Mouse (Mus musculus) heart, embryonic 13.5 days (tissue): Measurements from ENCODE around the gene Megf8. TPM values are rescaled to one million over a fixed set of nuclear protein-coding genes. Genes with fewer than 3 reads are reported as not detected.

Source experiments
- ATAC-seq: fragments of 200-750 bp; cut with Nextera tagmentation; 2 replicates; pipeline ENCODE4 v1.8.0; 2017; ENCODE audit warnings: moderate TSS enrichment; ENCODE audit not compliant: insufficient number of reproducible peaks, low FRiP score, low TSS enrichment; ENCODE audit errors: extremely low read depth
- H3K27ac ChIP-seq: fragments of 300-500 bp; sonication (generic); replicated peaks from 2 replicates; pipeline ENCODE4 v1.5.1; 2015; ENCODE audit warnings: moderate library complexity, mild to moderate bottlenecking, inconsistent platforms
- H3K27me3 ChIP-seq: fragments of 300-500 bp; sonication (generic); replicated peaks from 2 replicates; pipeline ENCODE4 v1.6.1; 2015; ENCODE audit warnings: mild to moderate bottlenecking, inconsistent platforms
- H3K36me3 ChIP-seq: fragments of 300-500 bp; sonication (generic); 2 replicates; pipeline ENCODE4 v1.6.1; 2015; ENCODE audit warnings: mild to moderate bottlenecking, inconsistent platforms
- H3K4me1 ChIP-seq: fragments of 300-500 bp; sonication (generic); 2 replicates; pipeline ENCODE4 v1.6.1; 2015; ENCODE audit warnings: inconsistent platforms
- H3K4me2 ChIP-seq: fragments of 300-500 bp; sonication (generic); 2 replicates; pipeline ENCODE4 v1.6.1; 2015; ENCODE audit warnings: inconsistent platforms, mild to moderate bottlenecking, moderate library complexity
- H3K4me3 ChIP-seq: fragments of 300-500 bp; sonication (generic); 2 replicates; pipeline ENCODE4 v1.5.1; 2015; ENCODE audit warnings: moderate library complexity, mild to moderate bottlenecking, inconsistent platforms
- H3K9ac ChIP-seq: fragments of 300-500 bp; sonication (generic); 2 replicates; pipeline ENCODE4 v1.6.1; 2015; ENCODE audit warnings: inconsistent platforms, mild to moderate bottlenecking, moderate library complexity
- H3K9me3 ChIP-seq: fragments of 300-500 bp; sonication (generic); 2 replicates; pipeline ENCODE4 v1.6.1; 2016; ENCODE audit warnings: inconsistent platforms
- WGBS: fragments of 180-500 bp; shearing (Covaris S2); methylation state at CpG from one replicate; pipeline ENCODE4 v1.1.7; 2015; ENCODE audit warnings: mixed read lengths; 5-methylcytosine and 5-hydroxymethylcytosine counted together
- polyA plus RNA-seq: library from polyadenylated mRNA; unstranded; fragments of >200 nt; fragmentation: Nextera tagmentation; extraction: Ambion mirVana; gene quantifications from 2 replicates; pipeline ENCODE4 v1.2.1, GENCODE M21; 2015

Megf8 gene
- polyA plus RNA-seq, 1 experiment from 2014 or later, result 7.5 TPM

- H3K27ac ChIP-seq, result no peak overlapping the region
- H3K4me1 ChIP-seq, result peaks cover 13% of the 10 kb centered on the region
- WGBS, result 89% methylated on average over 17 of the region's 17 CpGs
- peaks cover 55% of the 10 kb centered on the region for H3K36me3 ChIP-seq
- no peak for ATAC-seq
- H3K27me3 ChIP-seq, result peaks cover 39% of the 10 kb centered on the region
- H3K4me2 ChIP-seq, result no peak overlapping the region
- no peak overlapping the region for H3K9ac ChIP-seq
- H3K4me3 ChIP-seq, result no peak overlapping the region
- H3K9me3 ChIP-seq, result no peaks in the 10 kb centered on the region
Measured at GRCm38 (mm10) chr7:25363632-25364031, 46.7 kb downstream of the Megf8 start.

GRCm38 (mm10) chr7:25365937-25366625 is 49.1 kb downstream of the Megf8 start:
- H3K4me2 ChIP-seq, result no peak overlapping the region
- peaks cover 31% of the 10 kb centered on the region for H3K36me3 ChIP-seq
- no peak overlapping the region for H3K4me3 ChIP-seq
- ATAC-seq, result no peak
- H3K9me3 ChIP-seq, result no peaks in the 10 kb centered on the region
- 48% methylated on average over 13 of the region's 13 CpGs for WGBS
- peaks cover 63% of the 10 kb centered on the region for H3K27me3 ChIP-seq
- H3K27ac ChIP-seq, result no peak overlapping the region
- peaks cover 9% of the 10 kb centered on the region; the same call in 1 of the 2 replicates for H3K4me1 ChIP-seq
- H3K9ac ChIP-seq, result no peak overlapping the region

GRCm38 (mm10) chr7:25367632-25368293 is 50.8 kb downstream of the Megf8 start:
- H3K4me2 ChIP-seq, result peak overlapping the region; percentile 49
- H3K27ac ChIP-seq, result no peak overlapping the region
- peak overlapping the region; percentile 24 for H3K4me3 ChIP-seq
- WGBS, result 3% methylated on average over 33 of the region's 33 CpGs
- peaks cover 9% of the 10 kb centered on the region; the same call in 1 of the 2 replicates for H3K4me1 ChIP-seq
- H3K36me3 ChIP-seq, result peaks cover 20% of the 10 kb centered on the region
- no peak for ATAC-seq
- H3K9ac ChIP-seq, result peak overlapping the region; percentile 33
- no peaks in the 10 kb centered on the region for H3K9me3 ChIP-seq
- H3K27me3 ChIP-seq, result peaks cover 63% of the 10 kb centered on the region

GRCm38 (mm10) chr7:25368333-25368732 is 51.4 kb downstream of the Megf8 start:
- peaks cover 14% of the 10 kb centered on the region for H3K36me3 ChIP-seq
- H3K4me1 ChIP-seq, result peaks cover 9% of the 10 kb centered on the region; the same call in 1 of the 2 replicates
- 21% methylated on average over 12 of the region's 12 CpGs for WGBS
- H3K4me3 ChIP-seq, result no peak overlapping the region
- H3K9ac ChIP-seq, result no peak overlapping the region
- H3K27me3 ChIP-seq, result peaks cover 63% of the 10 kb centered on the region
- H3K9me3 ChIP-seq, result no peaks in the 10 kb centered on the region
- 0 out of 2 replicates have a peak overlapping the region, but pooled peaks have one; percentile 49 for H3K4me2 ChIP-seq
- H3K27ac ChIP-seq, result no peak overlapping the region
- no peak for ATAC-seq

- Histone ChIP-seq H3K9ac (no peak within 1 kb of the TSS), H3K4me1 (peaks cover 9% of the 10 kb centered on the region; the same call in 1 of the 2 replicates), H3K27me3 (peaks cover 63% of the 10 kb centered on the region), H3K36me3 (peaks cover 5% of the 10 kb centered on the region), H3K4me3 (no peak within 1 kb of the TSS), H3K4me2 (no peak within 1 kb of the TSS), H3K9me3 (no peaks in the 10 kb centered on the region), H3K27ac (no peak within 1 kb of the TSS)
- WGBS, result 43% methylated on average over 12 of the region's 12 CpGs
- ATAC-seq, result no peak
Measured at GRCm38 (mm10) chr7:25369058-25369749, 52.2 kb downstream of the Megf8 start, which contains the start of gene Cnfn. Cnfn (minus strand) TSS chr7:25369724.

GRCm38 (mm10) chr7:25372441-25372840 is 55.5 kb downstream of the Megf8 start:
- peaks cover 35% of the 10 kb centered on the region for H3K27me3 ChIP-seq
- peaks cover 18% of the 10 kb centered on the region for H3K4me1 ChIP-seq
- whole genome bisulfite sequencing, result 82% methylated on average over 5 of the region's 5 CpGs
- no peak overlapping the region for H3K9ac ChIP-seq
- no peak overlapping the region for H3K27ac ChIP-seq
- H3K9me3 ChIP-seq, result no peaks in the 10 kb centered on the region
- no peak overlapping the region for H3K4me2 ChIP-seq
- no peaks in the 10 kb centered on the region for H3K36me3 ChIP-seq
- ATAC-seq, result no peak
- H3K4me3 ChIP-seq, result no peak overlapping the region

GRCm38 (mm10) chr7:25376556-25376955 is 59.6 kb downstream of the Megf8 start:
- no peaks in the 10 kb centered on the region for H3K9me3 ChIP-seq
- H3K27ac ChIP-seq, result peak overlapping the region; percentile 16; the same call in 1 of the 2 replicates
- ATAC-seq, result peak; percentile 53; the same call in 1 of the 2 replicates
- H3K36me3 ChIP-seq, result peaks cover 4% of the 10 kb centered on the region; the same call in 1 of the 2 replicates
- H3K27me3 ChIP-seq, result no peaks in the 10 kb centered on the region; the same call in 1 of the 2 replicates
- peak overlapping the region; percentile 68 for H3K4me2 ChIP-seq
- 2% methylated on average over 17 of the region's 17 CpGs for WGBS
- H3K4me3 ChIP-seq, result peak overlapping the region; percentile 49
- peaks cover 30% of the 10 kb centered on the region for H3K4me1 ChIP-seq
- peak overlapping the region; percentile 68 for H3K9ac ChIP-seq

GRCm38 (mm10) chr7:25377100-25377700 is 60.2 kb downstream of the Megf8 start:
- Histone ChIP-seq H3K4me3 (peak overlapping the region; percentile 49), H3K36me3 (peaks cover 10% of the 10 kb centered on the region), H3K9me3 (no peaks in the 10 kb centered on the region), H3K9ac (peak overlapping the region; percentile 68), H3K4me2 (peak overlapping the region; percentile 68), H3K4me1 (peaks cover 30% of the 10 kb centered on the region), H3K27ac (no peak overlapping the region), H3K27me3 (no peaks in the 10 kb centered on the region)
- no peak for ATAC-seq
- WGBS, result 30% methylated on average over 8 of the region's 8 CpGs

- Histone ChIP-seq H3K27ac (no peak overlapping the region), H3K9me3 (no peaks in the 10 kb centered on the region), H3K9ac (no peak overlapping the region), H3K4me3 (no peak overlapping the region), H3K4me1 (peaks cover 30% of the 10 kb centered on the region), H3K4me2 (no peak overlapping the region), H3K27me3 (no peaks in the 10 kb centered on the region), H3K36me3 (peaks cover 23% of the 10 kb centered on the region)
- no peak for ATAC-seq
- 79% methylated on average over 13 of the region's 13 CpGs for WGBS
Measured at GRCm38 (mm10) chr7:25378181-25379100, 61.5 kb downstream of the Megf8 start.
